Mouse (Mus musculus): ENCODE data around the gene Tipin. TPM values are rescaled to one million over a fixed set of nuclear protein-coding genes. Genes with fewer than 3 reads are reported as not detected.

The Tipin gene
- polyA plus RNA-seq, 1 experiment from 2014 or later, result 218 TPM

DNA sequence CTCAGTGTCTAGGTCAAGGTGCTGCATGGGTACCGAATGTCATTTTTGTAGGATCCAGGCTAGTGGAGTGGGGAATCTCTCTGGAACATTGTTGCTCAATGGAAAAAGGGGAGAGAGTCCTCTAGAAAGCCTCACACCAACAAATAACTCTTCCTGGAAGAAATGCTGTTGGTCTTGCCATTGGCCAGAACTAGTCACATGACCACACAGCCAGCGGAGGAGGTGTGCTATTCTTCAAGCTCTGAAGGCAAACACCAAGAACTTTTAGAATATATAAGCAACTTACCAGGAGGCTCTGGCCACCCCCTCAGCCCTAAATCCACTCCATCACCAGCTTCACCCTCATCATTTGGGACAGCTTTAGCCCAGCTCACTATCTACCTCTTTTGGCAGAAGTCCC lies 62.3 kb downstream of the Tipin start:
- ATAC-seq (ENCODE audit: insufficient read depth, low FRiP score, low TSS enrichment) (no peak), DNase-seq (ENCODE audit: low spot score) (no peak)
- H3K27me3 ChIP-seq (ENCODE audit: control insufficient read depth, insufficient read depth, low read length), result no peaks in the 10 kb centered on the region
- 88% methylated on average over 2 of the region's 2 CpGs for WGBS
- H3K27ac ChIP-seq (ENCODE audit: low read depth, low read length), result no peak overlapping the region
- no peak overlapping the region for H3K4me3 ChIP-seq (ENCODE audit: low read depth, low read length)
- H3K36me3 ChIP-seq (ENCODE audit: control insufficient read depth, insufficient read depth, low read length), result no peaks in the 10 kb centered on the region
- no peak overlapping the region for H3K9ac ChIP-seq (ENCODE audit: low read length)
- peaks cover 8% of the 10 kb centered on the region; the same call in 1 of the 2 replicates for H3K4me1 ChIP-seq (ENCODE audit: control insufficient read depth, insufficient read depth, low read length)
- no peaks in the 10 kb centered on the region for H3K9me3 ChIP-seq (ENCODE audit: control insufficient read depth, low read length)
- no peak overlapping the region for H3K4me2 ChIP-seq (ENCODE audit: low read depth)

DNA sequence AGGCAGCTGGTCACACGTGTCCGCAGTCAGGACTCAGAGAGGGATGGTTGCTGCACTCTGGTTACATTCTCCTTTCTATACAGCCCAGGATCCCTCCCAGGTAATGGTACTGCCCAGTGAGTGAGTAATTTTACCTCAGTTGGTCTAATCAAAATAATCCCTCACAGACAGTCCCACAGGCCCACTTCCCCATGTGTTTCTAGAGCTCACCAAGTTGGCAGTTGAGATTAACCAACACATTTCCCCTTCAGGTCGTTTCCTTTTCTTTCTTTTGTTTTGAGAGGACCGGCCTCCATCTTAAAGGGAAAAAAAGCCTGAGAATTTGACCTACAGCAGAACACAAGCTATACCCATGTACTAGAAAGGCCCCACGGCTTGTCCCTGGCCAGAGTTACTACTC lies 64.5 kb downstream of the Tipin start:
- Histone ChIP-seq H3K4me3 (ENCODE audit: low read depth, low read length) (no peak overlapping the region), H3K9me3 (ENCODE audit: control insufficient read depth, low read length) (no peaks in the 10 kb centered on the region), H3K27me3 (ENCODE audit: control insufficient read depth, insufficient read depth, low read length) (no peaks in the 10 kb centered on the region), H3K36me3 (ENCODE audit: control insufficient read depth, insufficient read depth, low read length) (no peaks in the 10 kb centered on the region), H3K27ac (ENCODE audit: low read depth, low read length) (no peak overlapping the region), H3K4me1 (ENCODE audit: control insufficient read depth, insufficient read depth, low read length) (no peaks in the 10 kb centered on the region), H3K9ac (ENCODE audit: low read length) (no peak overlapping the region), H3K4me2 (ENCODE audit: low read depth) (no peak overlapping the region)
- 71% methylated on average over 5 of the region's 5 CpGs for WGBS
- DNase-seq (ENCODE audit: low spot score) (no peak), ATAC-seq (ENCODE audit: insufficient read depth, low FRiP score, low TSS enrichment) (no peak)

DNA sequence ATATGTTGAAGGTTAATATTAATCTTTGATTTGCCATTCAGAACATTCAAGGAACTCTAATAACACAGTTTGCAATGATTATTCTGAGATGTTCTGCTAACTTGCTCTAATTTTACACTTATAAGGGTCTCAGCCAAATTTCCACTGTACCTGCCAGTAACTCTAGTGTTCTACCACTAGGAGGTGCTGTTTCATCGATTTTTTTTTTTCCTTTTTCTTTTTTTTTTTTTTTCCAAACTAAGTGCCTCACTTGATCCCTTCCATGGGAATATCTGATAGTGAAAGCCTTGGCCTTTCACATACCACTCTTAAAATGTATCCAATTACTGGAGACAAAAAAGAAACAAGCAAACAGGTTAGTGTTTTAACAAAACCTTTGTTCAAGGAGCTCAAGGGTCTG lies 66.0 kb downstream of the Tipin start:
- 4% methylated on average over 1 of the region's 1 CpGs for WGBS

DNA sequence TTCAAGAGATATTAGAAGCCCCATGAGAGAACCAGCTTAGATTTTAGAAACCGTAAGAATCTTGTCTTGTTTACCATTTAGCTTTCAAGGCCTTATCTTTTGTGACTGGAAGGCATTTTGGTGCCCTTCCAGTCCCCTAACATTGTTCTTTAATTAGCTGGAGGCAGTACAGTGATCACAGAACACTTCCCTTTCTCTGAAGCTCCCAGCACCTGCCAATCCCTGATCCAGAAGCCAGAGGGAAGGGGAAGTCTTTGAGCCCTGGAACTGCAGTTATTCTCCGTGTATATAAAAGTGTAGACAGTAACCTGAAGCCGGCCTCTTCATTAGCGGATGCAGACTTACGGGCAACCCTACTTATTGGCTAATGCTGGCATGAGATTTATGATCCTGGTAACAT lies 68.1 kb downstream of the Tipin start:
- no peak for ATAC-seq (ENCODE audit: insufficient read depth, low FRiP score, low TSS enrichment)

More for the DNA sequence above, 66.0 kb downstream of the Tipin start:
- Histone ChIP-seq H3K27ac (ENCODE audit: low read depth, low read length) (no peak overlapping the region), H3K27me3 (ENCODE audit: control insufficient read depth, insufficient read depth, low read length) (no peaks in the 10 kb centered on the region), H3K36me3 (ENCODE audit: control insufficient read depth, insufficient read depth, low read length) (no peaks in the 10 kb centered on the region), H3K4me1 (ENCODE audit: control insufficient read depth, insufficient read depth, low read length) (no peaks in the 10 kb centered on the region), H3K4me3 (ENCODE audit: low read depth, low read length) (no peak overlapping the region), H3K9me3 (ENCODE audit: control insufficient read depth, low read length) (no peaks in the 10 kb centered on the region), H3K4me2 (ENCODE audit: low read depth) (no peak overlapping the region), H3K9ac (ENCODE audit: low read length) (no peak overlapping the region)
- ATAC-seq (ENCODE audit: insufficient read depth, low FRiP score, low TSS enrichment) (no peak), DNase-seq (ENCODE audit: low spot score) (no peak)

DNA sequence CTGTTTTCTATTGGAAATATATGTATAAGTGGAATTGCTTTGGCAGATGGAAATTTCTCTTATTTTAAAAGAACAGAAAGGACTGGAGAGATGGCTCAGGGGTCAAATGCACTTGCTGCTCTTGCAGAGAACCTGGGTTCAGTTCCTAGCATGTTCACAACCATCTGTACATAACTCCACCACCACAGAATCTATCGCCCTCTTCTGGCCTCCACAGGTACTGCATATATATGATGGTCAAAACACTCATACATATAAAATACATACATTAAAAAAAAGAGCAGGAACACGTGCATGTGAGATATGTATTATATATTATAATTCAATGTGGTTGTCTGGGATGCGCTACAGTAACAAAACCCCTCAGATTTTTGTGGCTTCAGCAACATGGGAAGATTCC lies 69.8 kb downstream of the Tipin start:
- Histone ChIP-seq H3K4me3 (ENCODE audit: low read depth, low read length) (no peak overlapping the region), H3K4me1 (ENCODE audit: control insufficient read depth, insufficient read depth, low read length) (no peaks in the 10 kb centered on the region), H3K9ac (ENCODE audit: low read length) (no peak overlapping the region), H3K27ac (ENCODE audit: low read depth, low read length) (no peak overlapping the region), H3K4me2 (ENCODE audit: low read depth) (no peak overlapping the region), H3K9me3 (ENCODE audit: control insufficient read depth, low read length) (no peaks in the 10 kb centered on the region), H3K36me3 (ENCODE audit: control insufficient read depth, insufficient read depth, low read length) (no peaks in the 10 kb centered on the region), H3K27me3 (ENCODE audit: control insufficient read depth, insufficient read depth, low read length) (no peaks in the 10 kb centered on the region)
- 43% methylated on average over 3 of the region's 3 CpGs for WGBS
- ATAC-seq (ENCODE audit: insufficient read depth, low FRiP score, low TSS enrichment) (no peak), DNase-seq (ENCODE audit: low spot score) (no peak)

More for the DNA sequence above, 68.1 kb downstream of the Tipin start:
- Histone ChIP-seq H3K27ac (ENCODE audit: low read depth, low read length) (no peak overlapping the region), H3K4me2 (ENCODE audit: low read depth) (no peak overlapping the region), H3K9me3 (ENCODE audit: control insufficient read depth, low read length) (no peaks in the 10 kb centered on the region), H3K27me3 (ENCODE audit: control insufficient read depth, insufficient read depth, low read length) (no peaks in the 10 kb centered on the region), H3K4me3 (ENCODE audit: low read depth, low read length) (no peak overlapping the region), H3K4me1 (ENCODE audit: control insufficient read depth, insufficient read depth, low read length) (no peaks in the 10 kb centered on the region), H3K9ac (ENCODE audit: low read length) (no peak overlapping the region), H3K36me3 (ENCODE audit: control insufficient read depth, insufficient read depth, low read length) (no peaks in the 10 kb centered on the region)
- 65% methylated on average over 5 of the region's 5 CpGs for WGBS
- no peak for DNase-seq (ENCODE audit: low spot score)

Other genes with a start within 250 kb of the Tipin start
- gene Lctl, start 164.4 kb upstream of the Tipin start, polyA plus RNA-seq (2014; fragmentation: Nextera tagmentation; extraction: Ambion mirVana), result not detected in 2 replicates
- gene Zwilch, start 108.5 kb upstream of the Tipin start, polyA plus RNA-seq (2014; fragmentation: Nextera tagmentation; extraction: Ambion mirVana), result 22.2 and 24.0 TPM in 2 replicates
- 1,092 and 1,168 TPM in 2 replicates for gene Rpl4, start 108.2 kb upstream of the Tipin start, polyA plus RNA-seq (2014; fragmentation: Nextera tagmentation; extraction: Ambion mirVana)
- gene Snapc5, start 102.3 kb upstream of the Tipin start, polyA plus RNA-seq (2014; fragmentation: Nextera tagmentation; extraction: Ambion mirVana), result 28.4 and 31.7 TPM in 2 replicates
- 1.7 and 2.4 TPM in 2 replicates for gene Uchl4, start 46.4 kb upstream of the Tipin start, polyA plus RNA-seq (2014; fragmentation: Nextera tagmentation; extraction: Ambion mirVana)
- 81.0 and 84.5 TPM in 2 replicates for gene Map2k1, start 27.9 kb upstream of the Tipin start, polyA plus RNA-seq (2014; fragmentation: Nextera tagmentation; extraction: Ambion mirVana)
- gene Dis3l, start 59.7 kb downstream of the Tipin start, polyA plus RNA-seq (2014; fragmentation: Nextera tagmentation; extraction: Ambion mirVana), result 25.4 and 25.6 TPM in 2 replicates
- gene Megf11, start 104.0 kb downstream of the Tipin start, polyA plus RNA-seq (2014; fragmentation: Nextera tagmentation; extraction: Ambion mirVana), result 4.7 and 5.7 TPM in 2 replicates